Mouse (Mus musculus) small intestine, adult 2 months (tissue): ENCODE measurements at regions not wholly inside any gene's neighbourhood (a gene's known extent, or its start where the extent isn't known, plus 50 kb on each side); places are given as distances from the start of the nearest gene placed in this dataset.

Experiments
- CTCF ChIP-seq: fragments of 200-500 bp; IDR thresholded peaks from 2 replicates; pipeline ENCODE4 v1.5.1; 2012; ENCODE audit warnings: low read depth, mild to moderate bottlenecking, control low read depth, inconsistent platforms, low read length, moderate library complexity, mixed read lengths; ENCODE audit not compliant: insufficient replicate concordance, insufficient read length; ENCODE audit errors: extremely low read depth
- POLR2A ChIP-seq: fragments of 200-500 bp; IDR thresholded peaks from 2 replicates; pipeline ENCODE4 v1.6.1; 2012; ENCODE audit warnings: low read depth, mild to moderate bottlenecking, control low read depth, inconsistent platforms, low read length, moderate library complexity

DNA sequence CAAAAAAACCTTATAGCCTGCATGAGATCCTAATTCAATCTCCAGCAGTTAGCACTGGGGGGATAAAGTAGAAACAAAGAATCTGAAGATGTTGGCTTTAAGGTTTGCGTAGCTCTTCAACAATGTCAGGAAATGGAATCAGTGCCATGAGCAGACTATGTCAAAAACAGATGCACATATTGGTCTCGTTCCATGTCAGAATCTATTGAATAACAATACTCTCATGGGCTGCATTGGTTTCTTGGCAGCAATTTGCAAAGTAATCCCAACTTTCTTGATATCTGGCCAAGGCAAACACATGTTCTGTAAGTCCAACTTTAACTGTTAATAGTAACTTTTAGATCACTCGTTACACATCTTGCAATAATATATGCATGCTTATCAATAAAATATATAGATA, 58.1 kb upstream of the Sub1 start:
- TF ChIP-seq CTCF (no peak), POLR2A (no peak)
